Mouse (Mus musculus): ENCODE measurements at regions not wholly inside any gene's neighbourhood (a gene's known extent, or its start where the extent isn't known, plus 50 kb on each side); places are given as distances from the start of the nearest gene placed in this dataset.
"Not testable (repeated sequence)": the region's sequence is repeated elsewhere in the genome, so short reads cannot be mapped to it uniquely, and the experiment has no call there.

GRCm38 (mm10) chr13:5347503-5348469, 513.5 kb upstream of the Klf6 start:
- no peak for DNase-seq (ENCODE audit: low spot score)
- H3K27ac ChIP-seq, result peak overlapping the region; percentile 17; the same call in 1 of the 2 replicates

GRCm38 (mm10) chr13:5367058-5367797, 494.1 kb upstream of the Klf6 start:
- Histone ChIP-seq H3K27me3 (ENCODE audit: insufficient read depth, poor library complexity, severe bottlenecking) (no peaks in the 10 kb centered on the region), H3K4me1 (peaks cover 5% of the 10 kb centered on the region; the same call in 1 of the 2 replicates), H3K4me3 (no peak overlapping the region), H3K27ac (no peak overlapping the region), H3K9me3 (no peaks in the 10 kb centered on the region), H3K36me3 (no peaks in the 10 kb centered on the region)
- DNase-seq (ENCODE audit: low spot score), result no peak
- WGBS, result 87% methylated on average over 7 of the region's 7 CpGs

More at GRCm38 (mm10) chr13:5347503-5348469, 513.5 kb upstream of the Klf6 start:
- Histone ChIP-seq H3K27me3 (ENCODE audit: insufficient read depth, poor library complexity, severe bottlenecking) (no peaks in the 10 kb centered on the region), H3K4me1 (0 out of 2 replicates have a peak, but pooled peaks cover 6% of the 10 kb centered on the region), H3K9me3 (no peaks in the 10 kb centered on the region), H3K4me3 (no peak overlapping the region), H3K36me3 (no peaks in the 10 kb centered on the region)
- 60% methylated on average over 6 of the region's 6 CpGs for WGBS

GRCm38 (mm10) chr13:5370007-5370406, 491.3 kb upstream of the Klf6 start:
- 44% methylated on average over 8 of the region's 8 CpGs for WGBS
- Histone ChIP-seq H3K4me3 (no peak overlapping the region), H3K36me3 (no peaks in the 10 kb centered on the region), H3K4me1 (peaks cover 5% of the 10 kb centered on the region; the same call in 1 of the 2 replicates), H3K27me3 (ENCODE audit: insufficient read depth, poor library complexity, severe bottlenecking) (no peaks in the 10 kb centered on the region), H3K27ac (no peak overlapping the region), H3K9me3 (no peaks in the 10 kb centered on the region)
- DNase-seq (ENCODE audit: low spot score), result no peak

GRCm38 (mm10) chr13:5373191-5373590, 488.1 kb upstream of the Klf6 start:
- Histone ChIP-seq H3K4me1 (peaks cover 5% of the 10 kb centered on the region; the same call in 1 of the 2 replicates), H3K27ac (no peak overlapping the region), H3K9me3 (no peaks in the 10 kb centered on the region), H3K4me3 (no peak overlapping the region), H3K36me3 (no peaks in the 10 kb centered on the region), H3K27me3 (ENCODE audit: insufficient read depth, poor library complexity, severe bottlenecking) (no peaks in the 10 kb centered on the region)
- no peak for DNase-seq (ENCODE audit: low spot score)

GRCm38 (mm10) chr13:5408226-5408804, 453.0 kb upstream of the Klf6 start:
- Histone ChIP-seq H3K27ac (no peak overlapping the region), H3K36me3 (no peaks in the 10 kb centered on the region), H3K4me3 (no peak overlapping the region), H3K27me3 (ENCODE audit: insufficient read depth, poor library complexity, severe bottlenecking) (no peaks in the 10 kb centered on the region), H3K4me1 (no peaks in the 10 kb centered on the region; the same call in 1 of the 2 replicates), H3K9me3 (no peaks in the 10 kb centered on the region)
- WGBS, result 84% methylated on average over 4 of the region's 4 CpGs
- DNase-seq (ENCODE audit: low spot score), result no peak

- H3K27ac ChIP-seq, result no peak overlapping the region
- H3K9me3 ChIP-seq, result no peaks in the 10 kb centered on the region
- no peak overlapping the region for H3K4me3 ChIP-seq
- DNase-seq (ENCODE audit: low spot score), result no peak
- H3K36me3 ChIP-seq, result no peaks in the 10 kb centered on the region
- no peaks in the 10 kb centered on the region; the same call in 1 of the 2 replicates for H3K4me1 ChIP-seq
- H3K27me3 ChIP-seq (ENCODE audit: insufficient read depth, poor library complexity, severe bottlenecking), result no peaks in the 10 kb centered on the region
Measured at GRCm38 (mm10) chr13:5412052-5412451, 449.2 kb upstream of the Klf6 start.

- not testable (repeated sequence) for H3K9me3 ChIP-seq; DNase-seq (ENCODE audit: low spot score); H3K4me1 ChIP-seq; H3K27me3 ChIP-seq (ENCODE audit: insufficient read depth, poor library complexity, severe bottlenecking); H3K4me3 ChIP-seq; H3K36me3 ChIP-seq; H3K27ac ChIP-seq
Measured at GRCm38 (mm10) chr13:5413009-5413408, 448.3 kb upstream of the Klf6 start.

GRCm38 (mm10) chr13:5424110-5424509, 437.2 kb upstream of the Klf6 start:
- no peaks in the 10 kb centered on the region for H3K36me3 ChIP-seq
- no peaks in the 10 kb centered on the region for H3K27me3 ChIP-seq (ENCODE audit: insufficient read depth, poor library complexity, severe bottlenecking)
- WGBS, result 82% methylated on average over 1 of the region's 1 CpGs
- no peaks in the 10 kb centered on the region for H3K4me1 ChIP-seq
- H3K4me3 ChIP-seq, result no peak overlapping the region
- DNase-seq (ENCODE audit: low spot score), result no peak
- no peak overlapping the region for H3K27ac ChIP-seq
- no peaks in the 10 kb centered on the region for H3K9me3 ChIP-seq

- Histone ChIP-seq H3K27me3 (ENCODE audit: insufficient read depth, poor library complexity, severe bottlenecking) (no peaks in the 10 kb centered on the region), H3K4me3 (no peak overlapping the region), H3K27ac (no peak overlapping the region), H3K36me3 (no peaks in the 10 kb centered on the region), H3K9me3 (no peaks in the 10 kb centered on the region), H3K4me1 (no peaks in the 10 kb centered on the region)
- WGBS, result 84% methylated on average over 9 of the region's 9 CpGs
- no peak for DNase-seq (ENCODE audit: low spot score)
Measured at GRCm38 (mm10) chr13:5425491-5426232, 435.6 kb upstream of the Klf6 start.

- H3K27me3 ChIP-seq (ENCODE audit: insufficient read depth, poor library complexity, severe bottlenecking), result no peaks in the 10 kb centered on the region
- peaks cover 5% of the 10 kb centered on the region; the same call in 1 of the 2 replicates for H3K9me3 ChIP-seq
- no peaks in the 10 kb centered on the region for H3K36me3 ChIP-seq
- no peak overlapping the region for H3K27ac ChIP-seq
- no peaks in the 10 kb centered on the region for H3K4me1 ChIP-seq
- 22% methylated on average over 1 of the region's 1 CpGs for WGBS
- DNase-seq (ENCODE audit: low spot score), result no peak
- no peak overlapping the region for H3K4me3 ChIP-seq
Measured at GRCm38 (mm10) chr13:5433652-5434051, 427.6 kb upstream of the Klf6 start.

GRCm38 (mm10) chr13:5435131-5435530, 426.2 kb upstream of the Klf6 start:
- no peaks in the 10 kb centered on the region for H3K4me1 ChIP-seq
- no peak for DNase-seq (ENCODE audit: low spot score)
- no peaks in the 10 kb centered on the region for H3K27me3 ChIP-seq (ENCODE audit: insufficient read depth, poor library complexity, severe bottlenecking)
- no peak overlapping the region for H3K27ac ChIP-seq
- H3K4me3 ChIP-seq, result no peak overlapping the region
- H3K36me3 ChIP-seq, result no peaks in the 10 kb centered on the region
- peaks cover 5% of the 10 kb centered on the region; the same call in 1 of the 2 replicates for H3K9me3 ChIP-seq

GRCm38 (mm10) chr13:5436191-5436590, 425.1 kb upstream of the Klf6 start:
- 76% methylated on average over 2 of the region's 2 CpGs for WGBS
- Histone ChIP-seq H3K36me3 (no peaks in the 10 kb centered on the region), H3K27ac (no peak overlapping the region), H3K4me1 (no peaks in the 10 kb centered on the region), H3K4me3 (no peak overlapping the region), H3K27me3 (ENCODE audit: insufficient read depth, poor library complexity, severe bottlenecking) (no peaks in the 10 kb centered on the region), H3K9me3 (peaks cover 5% of the 10 kb centered on the region; the same call in 1 of the 2 replicates)
- DNase-seq (ENCODE audit: low spot score), result no peak

All from heart, embryonic 10.5 days (tissue).